Mouse (Mus musculus) C2C12 (cell line): Measurements from ENCODE around the gene Ccnb2.

Source experiments
- CEBPB ChIP-seq: IDR thresholded peaks from one replicate; pipeline ENCODE4 v1.6.1; 2011; ENCODE audit warnings: low read depth, mild to moderate bottlenecking, control low read depth, moderate library complexity
- CTCF ChIP-seq: IDR thresholded peaks from one replicate; pipeline ENCODE4 v1.5.1; 2011; ENCODE audit not compliant: control insufficient read depth, insufficient read depth, insufficient read length
- MAX ChIP-seq: IDR thresholded peaks from one replicate; pipeline ENCODE4 v1.6.1; 2011; ENCODE audit warnings: mild to moderate bottlenecking, control low read depth
- MYOD1 ChIP-seq: IDR thresholded peaks from one replicate; pipeline ENCODE4 v1.6.1; 2011; ENCODE audit warnings: low read depth; ENCODE audit not compliant: control insufficient read depth, insufficient read length
- USF1 ChIP-seq: IDR thresholded peaks from one replicate; pipeline ENCODE4 v1.6.1; 2011; ENCODE audit warnings: low read depth, mild to moderate bottlenecking, control low read depth, moderate library complexity

DNA sequence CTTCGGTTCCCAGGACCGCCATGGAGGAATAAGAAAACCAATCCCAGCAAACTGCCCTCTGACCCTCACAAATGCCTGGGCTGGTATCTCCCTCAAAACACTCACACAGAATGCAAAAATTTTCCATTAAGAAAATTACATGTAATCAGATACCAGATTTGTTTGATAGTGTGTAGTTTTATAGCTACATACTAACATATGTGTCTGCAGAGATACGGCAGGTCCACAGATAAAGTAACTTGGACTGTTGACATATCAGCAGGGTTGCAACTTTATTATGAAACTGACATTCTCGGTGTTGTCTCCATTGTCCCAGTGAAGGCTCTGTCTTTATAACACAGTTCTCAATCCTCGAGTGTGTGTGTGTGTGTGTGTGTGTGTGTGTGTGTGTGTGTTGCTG lies 30.3 kb downstream of the Ccnb2 start:
- no peak for TF ChIP-seq CTCF
- TF ChIP-seq MAX = no peak
- no peak for TF ChIP-seq MYOD1
- TF ChIP-seq USF1 = no peak
- TF ChIP-seq CEBPB = no peak
